Mouse (Mus musculus): ENCODE data around the gene Pdf. TPM values are rescaled to one million over a fixed set of nuclear protein-coding genes. Genes with fewer than 3 reads are reported as not detected.

Gene Pdf
- polyA plus RNA-seq, 1 experiment from 2014 or later = 53.2 TPM

- no peak within 1 kb of the TSS for H3K4me2 ChIP-seq (replicated peaks)
- WGBS = 60% methylated on average over 17 of the region's 17 CpGs
- ATAC-seq (ENCODE audit: insufficient number of reproducible peaks, insufficient read depth, low FRiP score, low TSS enrichment) = no peak
Measured at GRCm38 (mm10) chr8:107065511-107066496, 17.4 kb upstream of the Pdf start, which contains the start of gene Tmed6. TSS of gene Tmed6 (minus strand) at chr8:107065644.

GRCm38 (mm10) chr8:107062613-107063012, 14.2 kb upstream of the Pdf start:
- no peak for ATAC-seq (ENCODE audit: insufficient number of reproducible peaks, insufficient read depth, low FRiP score, low TSS enrichment)
- Histone ChIP-seq H3K27ac (no peak overlapping the region), H3K4me1 (peaks cover 8% of the 10 kb centered on the region; the same call in 1 of the 2 replicates), H3K4me2 (replicated peaks) (no peak overlapping the region), H3K9me3 (no peaks in the 10 kb centered on the region), H3K4me3 (no peak overlapping the region), H3K27me3 (no peaks in the 10 kb centered on the region), H3K36me3 (peaks cover 17% of the 10 kb centered on the region), H3K9ac (no peak overlapping the region)
- 100% methylated on average over 1 of the region's 1 CpGs for WGBS

More at GRCm38 (mm10) chr8:107065511-107066496, 17.4 kb upstream of the Pdf start, which contains the start of gene Tmed6:
- Histone ChIP-seq H3K27ac (no peak within 1 kb of the TSS), H3K9me3 (no peaks in the 10 kb centered on the region), H3K4me3 (no peak within 1 kb of the TSS), H3K27me3 (no peaks in the 10 kb centered on the region), H3K9ac (no peak within 1 kb of the TSS), H3K4me1 (peaks cover 3% of the 10 kb centered on the region; the same call in 1 of the 2 replicates), H3K36me3 (peaks cover 18% of the 10 kb centered on the region)

GRCm38 (mm10) chr8:107056973-107057369, 8.6 kb upstream of the Pdf start:
- Histone ChIP-seq H3K9ac (peak overlapping the region; percentile 73), H3K4me2 (replicated peaks) (peak overlapping the region; percentile 94), H3K36me3 (peaks cover 47% of the 10 kb centered on the region), H3K4me1 (peaks cover 20% of the 10 kb centered on the region), H3K27me3 (no peaks in the 10 kb centered on the region), H3K27ac (peak overlapping the region; percentile 26; the same call in 1 of the 2 replicates), H3K9me3 (no peaks in the 10 kb centered on the region), H3K4me3 (peak overlapping the region; percentile 95)
- no peak; the same call in 1 of the 2 replicates for ATAC-seq (ENCODE audit: insufficient number of reproducible peaks, insufficient read depth, low FRiP score, low TSS enrichment)
- WGBS = under 1% methylated on average over 33 of the region's 33 CpGs

GRCm38 (mm10) chr8:107056076-107056972, 7.9 kb upstream of the Pdf start, which contains the start of the genes Cog8 and Nip7:
TSS of gene Cog8 (minus strand) at chr8:107056689.
TSS of gene Nip7 (plus strand) at chr8:107056877.
- peaks cover 20% of the 10 kb centered on the region for H3K4me1 ChIP-seq
- no peaks in the 10 kb centered on the region for H3K27me3 ChIP-seq
- H3K4me2 ChIP-seq (replicated peaks) = peak within 1 kb of the TSS; percentile 94
- peak; percentile 92 for ATAC-seq (ENCODE audit: insufficient number of reproducible peaks, insufficient read depth, low FRiP score, low TSS enrichment)
- H3K36me3 ChIP-seq = peaks cover 54% of the 10 kb centered on the region
- H3K27ac ChIP-seq = peak within 1 kb of the TSS; percentile 43
- H3K4me3 ChIP-seq = peak within 1 kb of the TSS; percentile 95
- under 1% methylated on average over 88 of the region's 88 CpGs for WGBS
- peak within 1 kb of the TSS; percentile 82 for H3K9ac ChIP-seq
- no peaks in the 10 kb centered on the region for H3K9me3 ChIP-seq

- Histone ChIP-seq H3K9ac (no peak overlapping the region), H3K36me3 (peaks cover 56% of the 10 kb centered on the region), H3K27me3 (no peaks in the 10 kb centered on the region), H3K27ac (no peak overlapping the region), H3K4me3 (no peak overlapping the region), H3K4me1 (peaks cover 20% of the 10 kb centered on the region), H3K4me2 (replicated peaks) (no peak overlapping the region), H3K9me3 (no peaks in the 10 kb centered on the region)
- no peak for ATAC-seq (ENCODE audit: insufficient number of reproducible peaks, insufficient read depth, low FRiP score, low TSS enrichment)
- WGBS = 95% methylated on average over 8 of the region's 8 CpGs
Measured at GRCm38 (mm10) chr8:107052046-107052445, 3.6 kb upstream of the Pdf start.

GRCm38 (mm10) chr8:107049480-107049879, 1.1 kb upstream of the Pdf start:
- peak overlapping the region; percentile 90; the same call in 1 of the 2 replicates for H3K4me2 ChIP-seq (replicated peaks)
- ATAC-seq (ENCODE audit: insufficient number of reproducible peaks, insufficient read depth, low FRiP score, low TSS enrichment) = no peak
- WGBS = 94% methylated on average over 4 of the region's 4 CpGs

GRCm38 (mm10) chr8:107046976-107047375, 1.4 kb downstream of the Pdf start:
- Histone ChIP-seq H3K27me3 (no peaks in the 10 kb centered on the region), H3K36me3 (peaks cover 76% of the 10 kb centered on the region), H3K27ac (no peak overlapping the region), H3K4me2 (replicated peaks) (peak overlapping the region; percentile 90; the same call in 1 of the 2 replicates), H3K9me3 (no peaks in the 10 kb centered on the region), H3K9ac (0 out of 2 replicates have a peak overlapping the region, but pooled peaks have one; percentile 77), H3K4me3 (no peak overlapping the region; the same call in 1 of the 2 replicates), H3K4me1 (peaks cover 8% of the 10 kb centered on the region)
- WGBS = 89% methylated on average over 5 of the region's 5 CpGs
- no peak for ATAC-seq (ENCODE audit: insufficient number of reproducible peaks, insufficient read depth, low FRiP score, low TSS enrichment)

More at GRCm38 (mm10) chr8:107049480-107049879, 1.1 kb upstream of the Pdf start:
- no peak overlapping the region; the same call in 1 of the 2 replicates for H3K4me3 ChIP-seq
- H3K4me1 ChIP-seq = peaks cover 8% of the 10 kb centered on the region
- no peaks in the 10 kb centered on the region for H3K27me3 ChIP-seq
- no peak overlapping the region for H3K27ac ChIP-seq
- peaks cover 76% of the 10 kb centered on the region for H3K36me3 ChIP-seq
- no peak overlapping the region for H3K9ac ChIP-seq
- H3K9me3 ChIP-seq = no peaks in the 10 kb centered on the region

- no peak overlapping the region for H3K4me2 ChIP-seq (replicated peaks)
- H3K4me1 ChIP-seq = peaks cover 8% of the 10 kb centered on the region
- no peaks in the 10 kb centered on the region for H3K27me3 ChIP-seq
- no peak overlapping the region for H3K9ac ChIP-seq
- H3K9me3 ChIP-seq = no peaks in the 10 kb centered on the region
- 91% methylated on average over 6 of the region's 6 CpGs for WGBS
- H3K36me3 ChIP-seq = peaks cover 75% of the 10 kb centered on the region
- ATAC-seq (ENCODE audit: insufficient number of reproducible peaks, insufficient read depth, low FRiP score, low TSS enrichment) = no peak
- H3K4me3 ChIP-seq = no peak overlapping the region
- no peak overlapping the region for H3K27ac ChIP-seq
Measured at GRCm38 (mm10) chr8:107045478-107045877, 2.9 kb downstream of the Pdf start.

- no peak overlapping the region for H3K4me3 ChIP-seq
- no peak overlapping the region for H3K9ac ChIP-seq
- H3K9me3 ChIP-seq = no peaks in the 10 kb centered on the region
- H3K4me1 ChIP-seq = no peaks in the 10 kb centered on the region
- H3K36me3 ChIP-seq = peaks cover 84% of the 10 kb centered on the region
- no peaks in the 10 kb centered on the region for H3K27me3 ChIP-seq
- 82% methylated on average over 7 of the region's 7 CpGs for WGBS
- ATAC-seq (ENCODE audit: insufficient number of reproducible peaks, insufficient read depth, low FRiP score, low TSS enrichment) = no peak
- H3K27ac ChIP-seq = no peak overlapping the region
- no peak overlapping the region for H3K4me2 ChIP-seq (replicated peaks)
Measured at GRCm38 (mm10) chr8:107040632-107041031, 7.8 kb downstream of the Pdf start.

GRCm38 (mm10) chr8:107036626-107037025, 11.8 kb downstream of the Pdf start:
- Histone ChIP-seq H3K4me2 (replicated peaks) (no peak overlapping the region), H3K4me1 (peaks cover 18% of the 10 kb centered on the region), H3K27me3 (no peaks in the 10 kb centered on the region), H3K4me3 (no peak overlapping the region), H3K36me3 (peaks cover 48% of the 10 kb centered on the region), H3K9me3 (no peaks in the 10 kb centered on the region), H3K9ac (no peak overlapping the region), H3K27ac (no peak overlapping the region)
- ATAC-seq (ENCODE audit: insufficient number of reproducible peaks, insufficient read depth, low FRiP score, low TSS enrichment) = no peak
- 93% methylated on average over 8 of the region's 8 CpGs for WGBS

GRCm38 (mm10) chr8:107035641-107036040, 12.8 kb downstream of the Pdf start:
- no peak overlapping the region for H3K4me3 ChIP-seq
- H3K9ac ChIP-seq = no peak overlapping the region
- no peak overlapping the region for H3K4me2 ChIP-seq (replicated peaks)
- H3K27ac ChIP-seq = no peak overlapping the region
- H3K9me3 ChIP-seq = no peaks in the 10 kb centered on the region
- peaks cover 38% of the 10 kb centered on the region for H3K36me3 ChIP-seq
- 86% methylated on average over 3 of the region's 3 CpGs for WGBS
- ATAC-seq (ENCODE audit: insufficient number of reproducible peaks, insufficient read depth, low FRiP score, low TSS enrichment) = no peak
- peaks cover 18% of the 10 kb centered on the region for H3K4me1 ChIP-seq
- H3K27me3 ChIP-seq = no peaks in the 10 kb centered on the region
